Mouse (Mus musculus) adrenal gland, postnatal 10 days (tissue): ENCODE results near the gene Mpzl3. TPM values are rescaled to one million over a fixed set of nuclear protein-coding genes. Genes with fewer than 3 reads are reported as not detected.

ENCODE experiments used
- DNase-seq: peaks from one replicate; pipeline ENCODE4 v3.0.0; 2021; ENCODE audit warnings: mixed read lengths
- total RNA-seq, 2 experiments: library from RNA; stranded (reverse); gene quantifications; 2 replicates each; pipeline ENCODE4 v1.2.3; 2021

Mpzl3 gene
- total RNA-seq, 2 experiments from 2014 or later: 2.9 to 4.4 TPM

GRCm38 (mm10) chr9:45103211-45103979, 48.4 kb downstream of the Mpzl3 start:
- DNase-seq: no peak

- DNase-seq: no peak
Measured at GRCm38 (mm10) chr9:45105596-45106374, 50.8 kb downstream of the Mpzl3 start.

GRCm38 (mm10) chr9:45115706-45116105, 60.7 kb downstream of the Mpzl3 start:
- DNase-seq: peak; percentile 64

DNA sequence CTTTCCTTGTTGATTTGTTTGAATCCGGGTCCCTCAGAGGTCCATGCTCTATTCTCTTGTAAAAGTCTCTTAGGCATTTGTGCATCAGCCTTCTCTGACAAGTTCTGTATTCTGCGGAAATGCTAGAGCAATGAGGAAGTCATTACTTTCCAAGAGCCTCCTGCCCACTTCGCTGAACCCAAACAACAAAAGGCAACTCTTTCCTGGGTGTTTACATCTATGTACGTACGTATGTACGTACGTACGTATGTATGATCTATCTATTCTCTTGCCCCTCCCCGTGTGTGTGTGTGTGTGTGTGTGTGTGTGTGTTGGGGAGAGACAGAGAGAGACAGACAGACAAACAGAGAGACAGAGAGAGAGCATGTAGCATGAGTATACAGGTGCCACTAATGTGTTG, 61.8 kb downstream of the Mpzl3 start:
- no peak for DNase-seq

- DNase-seq: peak; percentile 18
Measured at GRCm38 (mm10) chr9:45117741-45118431, 62.9 kb downstream of the Mpzl3 start, which contains the start of gene Scn2b. Scn2b (plus strand) TSS chr9:45117782.

GRCm38 (mm10) chr9:45118552-45118951, 63.6 kb downstream of the Mpzl3 start:
- DNase-seq: no peak

DNA sequence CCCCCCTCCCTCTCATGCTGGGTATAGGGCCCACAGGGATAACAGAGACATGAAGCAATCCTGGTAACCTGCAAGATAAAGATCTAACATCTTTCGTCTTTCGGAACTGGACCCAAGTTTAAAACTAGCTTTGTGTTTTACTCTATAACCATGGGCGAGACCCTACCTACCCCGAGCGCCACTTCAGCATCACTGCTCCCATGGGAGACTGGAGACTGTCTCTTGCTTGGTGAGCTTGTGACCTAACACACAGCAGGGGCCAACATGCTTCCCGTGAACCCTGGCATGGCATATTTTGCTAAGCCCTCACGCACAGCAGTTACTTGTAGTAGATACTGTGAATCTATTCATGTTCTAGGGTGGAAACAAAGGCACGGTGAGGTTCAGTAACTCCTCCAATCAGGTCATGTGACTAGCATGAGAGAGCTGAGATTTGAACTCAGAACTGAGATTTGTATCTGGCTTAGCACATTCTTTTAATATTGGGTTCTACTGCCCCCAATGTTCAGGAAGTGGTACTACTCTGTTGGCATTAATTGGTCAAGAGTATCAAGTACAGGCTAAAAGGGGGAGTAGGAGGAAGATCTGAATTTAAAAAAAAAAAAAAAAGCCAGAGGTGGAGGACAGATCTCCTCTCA, 64.4 kb downstream of the Mpzl3 start:
- DNase-seq: no peak

DNA sequence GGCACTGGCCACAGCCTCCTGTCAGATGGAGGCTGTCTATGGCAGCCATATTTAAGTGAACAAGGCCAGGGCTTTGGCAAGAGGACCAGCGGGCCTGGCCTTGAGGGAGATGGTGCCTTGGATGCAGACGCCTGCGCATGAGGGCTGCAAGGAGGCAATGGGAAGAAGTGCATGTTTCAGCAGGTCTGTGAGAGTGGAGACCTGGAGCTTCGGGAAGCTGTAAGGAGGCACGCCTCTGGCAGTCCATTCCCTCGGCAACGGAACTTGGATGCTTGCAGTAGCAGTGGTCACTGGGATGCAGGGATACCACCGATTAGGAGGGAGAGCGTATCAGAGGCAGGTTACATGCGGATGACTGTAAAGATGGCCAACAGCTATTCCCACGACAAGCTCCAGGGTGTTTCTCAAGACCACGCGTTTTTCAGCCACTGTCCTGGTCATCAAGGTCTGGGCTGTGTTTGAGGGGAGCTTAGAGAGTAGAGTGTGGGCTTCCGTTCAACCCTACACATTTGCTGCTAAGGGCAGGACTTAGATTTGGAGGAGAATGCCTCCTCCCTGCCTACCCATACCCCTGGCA, 65.1 kb downstream of the Mpzl3 start:
- peak; percentile 36 for DNase-seq

DNA sequence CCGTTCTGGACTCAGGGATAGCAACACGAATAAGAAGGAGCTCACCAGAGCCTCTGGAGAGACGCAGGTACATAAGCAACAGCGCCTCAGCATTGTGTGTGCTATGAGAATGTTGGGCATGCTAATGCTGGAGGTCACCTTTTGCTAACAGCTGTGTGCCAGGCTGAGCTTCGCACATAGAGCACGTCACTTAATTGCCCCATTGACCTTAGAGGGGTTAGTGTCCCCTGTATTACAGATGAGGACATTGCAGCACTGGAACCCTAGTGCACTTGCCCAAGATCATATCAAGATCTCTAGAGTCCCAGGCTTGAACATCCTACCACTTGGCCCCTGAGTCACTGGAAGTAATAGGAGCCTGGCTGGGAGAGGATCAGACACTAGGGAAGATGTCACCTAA, 65.6 kb downstream of the Mpzl3 start:
- no peak for DNase-seq

DNA sequence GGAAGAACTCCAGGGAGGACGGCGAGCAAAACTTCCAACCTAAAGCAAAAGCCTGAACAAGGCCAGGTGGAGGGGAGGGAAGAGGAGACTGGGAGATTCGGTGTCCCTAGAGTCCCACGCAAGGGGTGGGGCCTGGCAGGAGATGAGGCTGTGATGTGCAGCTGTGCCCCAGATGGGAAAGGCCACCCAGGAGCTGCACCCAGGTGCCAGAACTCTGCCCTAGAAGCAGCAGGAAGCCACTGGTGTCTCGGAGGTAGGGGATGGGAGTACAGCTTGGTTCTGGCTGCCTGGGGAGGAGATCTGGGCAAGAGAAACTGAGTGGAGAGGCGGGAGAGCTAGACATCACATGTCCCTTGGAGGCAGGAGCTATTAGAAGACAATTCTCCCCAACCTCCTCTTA, 66.0 kb downstream of the Mpzl3 start:
- DNase-seq: no peak

DNA sequence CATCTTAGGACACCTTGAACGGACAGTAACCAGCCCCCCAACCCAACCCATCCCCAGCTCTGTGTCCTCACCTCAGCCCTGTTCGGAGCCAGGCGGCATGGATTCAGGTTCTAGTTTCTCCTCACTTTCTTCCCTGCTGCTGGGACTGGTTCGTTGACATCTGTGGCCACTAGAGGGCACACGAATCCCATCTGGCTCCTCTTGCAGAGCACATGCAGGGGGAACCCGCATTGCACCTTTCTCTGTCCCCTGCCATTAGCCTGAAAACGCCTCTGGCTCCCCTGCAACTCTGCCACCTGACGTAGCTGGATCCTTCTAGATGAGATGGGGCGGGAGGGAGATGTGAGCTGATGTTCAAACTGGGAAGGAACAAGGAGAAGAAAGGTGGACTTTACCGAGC, 66.8 kb downstream of the Mpzl3 start:
- peak; percentile 80 for DNase-seq

- DNase-seq: peak; percentile 33
Measured at GRCm38 (mm10) chr9:45122209-45122761, 67.3 kb downstream of the Mpzl3 start.

- DNase-seq: no peak
Measured at GRCm38 (mm10) chr9:45125211-45125610, 70.2 kb downstream of the Mpzl3 start.

DNA sequence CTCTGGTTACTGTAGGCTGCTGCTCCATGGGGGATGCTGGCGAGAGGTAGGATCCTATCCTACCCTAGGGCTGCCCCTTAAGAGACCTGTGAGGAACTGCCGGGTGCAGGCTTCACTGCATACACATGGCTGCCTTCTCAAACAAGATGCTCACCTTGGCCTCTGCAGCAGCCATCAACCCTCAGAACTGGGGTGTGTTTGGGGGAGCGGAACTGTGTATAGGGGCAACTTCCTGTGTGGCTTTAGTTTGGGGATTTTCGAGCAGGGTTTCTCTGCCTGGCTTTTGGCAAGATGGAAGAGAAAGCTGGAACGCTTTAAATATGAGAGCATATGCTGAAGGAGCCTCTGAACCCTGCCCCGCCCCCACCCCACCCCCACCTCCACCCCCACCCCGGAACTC, 72.0 kb downstream of the Mpzl3 start:
- no peak for DNase-seq

Other genes starting within 250 kb of the Mpzl3 start
- gene Kmt2a, start 173.9 kb upstream of the Mpzl3 start, total RNA-seq: 10 to 100 TPM; 21.4 to 34.8 TPM
- 100 to 1,000 TPM; 796 to 905 TPM for gene Atp5l, start 134.4 kb upstream of the Mpzl3 start, total RNA-seq
- 10 to 100 TPM; 77.5 to 91.0 TPM for gene Ube4a, start 89.6 kb upstream of the Mpzl3 start, total RNA-seq
- gene Cd3g, start 74.8 kb upstream of the Mpzl3 start, total RNA-seq: 1 to 10 TPM; 4.6 to 5.0 TPM
- gene Cd3d, start 73.4 kb upstream of the Mpzl3 start, total RNA-seq: 1 to 10 TPM; 3.0 to 3.1 TPM
- 1 to 10 TPM; 6.7 to 7.3 TPM for gene Cd3e, start 45.6 kb upstream of the Mpzl3 start, total RNA-seq
- gene Mpzl2, start 15.4 kb upstream of the Mpzl3 start, total RNA-seq: 10 to 100 TPM; 15.1 to 16.4 TPM
- gene Jaml, start 24.0 kb downstream of the Mpzl3 start, total RNA-seq: 1 to 10 TPM in 1 of 2 experiments, under 1 TPM in 1; 0.70 to 1.8 TPM
- 1 to 10 TPM; 6.7 to 7.5 TPM for gene Scn2b, start 62.6 kb downstream of the Mpzl3 start, total RNA-seq
- 10 to 100 TPM in 1 of 2 experiments, 1 to 10 TPM in 1; 3.3 to 14.2 TPM for gene Scn4b, start 83.2 kb downstream of the Mpzl3 start, total RNA-seq
- gene BC049352, start 126.8 kb downstream of the Mpzl3 start, total RNA-seq: not detected
- gene Tmprss4, start 148.9 kb downstream of the Mpzl3 start, total RNA-seq: not detected
- 1 to 10 TPM; 2.6 TPM for gene Il10ra, start 214.0 kb downstream of the Mpzl3 start, total RNA-seq